Mouse (Mus musculus) ES-E14 (cell line): Measurements from ENCODE around the gene Brat1. TPM values are rescaled to one million over a fixed set of nuclear protein-coding genes. Genes with fewer than 3 reads are reported as not detected.

ENCODE experiments used
- DNase-seq: peaks from one replicate; pipeline ENCODE4 v3.0.0-alpha.2; 2013; ENCODE audit warnings: low read depth, low spot score
- H3K27ac ChIP-seq: 2 replicates; pipeline ENCODE4 v1.5.1; 2012; ENCODE audit warnings: low read depth, mild to moderate bottlenecking, low read length, moderate library complexity, mixed read lengths; ENCODE audit not compliant: poor library complexity, insufficient read depth, severe bottlenecking
- H3K36me3 ChIP-seq: 2 replicates; pipeline ENCODE4 v1.6.1; 2012; ENCODE audit warnings: mild to moderate bottlenecking, low read length, moderate library complexity, mixed read lengths; ENCODE audit not compliant: control insufficient read depth, poor library complexity, insufficient read depth, severe bottlenecking
- H3K4me1 ChIP-seq, 2 experiments: fragments of 150-350 bp in 1 of 2; sonication (generic) in 1 of 2; 2 replicates each; pipeline ENCODE4 v1.6.1; 2012; ENCODE audit warnings: low read length in 2 of 2, mild to moderate bottlenecking in 1 of 2, mixed read lengths in 1 of 2; ENCODE audit not compliant: control insufficient read depth in 2 of 2, insufficient read depth in 2 of 2, poor library complexity in 1 of 2
- H3K4me3 ChIP-seq, 2 experiments: fragments of 150-350 bp in 1 of 2; sonication (generic) in 1 of 2; 2 replicates each; pipeline ENCODE4 v1.5.1; 2012; ENCODE audit warnings: low read length in 2 of 2, low read depth in 1 of 2, mild to moderate bottlenecking in 1 of 2, mixed read lengths in 1 of 2; ENCODE audit not compliant: insufficient read depth in 1 of 2, poor library complexity in 1 of 2, severe bottlenecking in 1 of 2
- H3K9ac ChIP-seq: 2 replicates; pipeline ENCODE4 v1.6.1; 2012; ENCODE audit warnings: low read depth, mild to moderate bottlenecking, low read length, mixed read lengths; ENCODE audit not compliant: poor library complexity, insufficient read depth, severe bottlenecking
- H3K9me3 ChIP-seq: fragments of 150-350 bp; sonication (generic); 2 replicates; pipeline ENCODE4 v1.6.1; 2012; ENCODE audit warnings: low read depth, mild to moderate bottlenecking, low read length; ENCODE audit not compliant: control insufficient read depth, insufficient read depth
- CHD2 ChIP-seq: IDR thresholded peaks from 2 replicates; pipeline ENCODE4 v1.6.1; 2014; ENCODE audit warnings: mild to moderate bottlenecking, low read depth, low read length, inconsistent platforms
- HCFC1 ChIP-seq: IDR thresholded peaks from 2 replicates; pipeline ENCODE4 v1.6.1; 2012; ENCODE audit warnings: low read length, inconsistent platforms, borderline replicate concordance; ENCODE audit not compliant: insufficient read depth
- MAFK ChIP-seq: IDR thresholded peaks from 2 replicates; pipeline ENCODE4 v1.6.1; 2014; ENCODE audit warnings: mild to moderate bottlenecking, low read depth, low read length, inconsistent platforms; ENCODE audit not compliant: insufficient read depth
- ZC3H11A ChIP-seq: IDR thresholded peaks from 2 replicates; pipeline ENCODE4 v1.6.1; 2012; ENCODE audit warnings: low read depth, mild to moderate bottlenecking, inconsistent platforms, low read length, borderline replicate concordance
- ZNF384 ChIP-seq: IDR thresholded peaks from 2 replicates; pipeline ENCODE4 v1.6.1; 2012; ENCODE audit warnings: low read depth, low read length, inconsistent platforms
- in situ Hi-C, 2 experiments: fragments of 600-800 bp; cut with MboI; formaldehyde crosslinking; loops; one replicate each; pipeline ENCODE4 v1.15.1; 2025; ENCODE audit warnings: low sequenced_read_pairs in 2 of 2, inconsistent platforms in 1 of 2; ENCODE audit not compliant: unreplicated experiment in 2 of 2
- total RNA-seq: library from RNA; depleted of rRNA; stranded (reverse); fragments of 300-350 nt; gene quantifications from 2 replicates; pipeline ENCODE4 v1.2.3, GENCODE M21; 2012

Brat1 gene
- total RNA-seq, 1 experiment, result 19.4 TPM

DNA sequence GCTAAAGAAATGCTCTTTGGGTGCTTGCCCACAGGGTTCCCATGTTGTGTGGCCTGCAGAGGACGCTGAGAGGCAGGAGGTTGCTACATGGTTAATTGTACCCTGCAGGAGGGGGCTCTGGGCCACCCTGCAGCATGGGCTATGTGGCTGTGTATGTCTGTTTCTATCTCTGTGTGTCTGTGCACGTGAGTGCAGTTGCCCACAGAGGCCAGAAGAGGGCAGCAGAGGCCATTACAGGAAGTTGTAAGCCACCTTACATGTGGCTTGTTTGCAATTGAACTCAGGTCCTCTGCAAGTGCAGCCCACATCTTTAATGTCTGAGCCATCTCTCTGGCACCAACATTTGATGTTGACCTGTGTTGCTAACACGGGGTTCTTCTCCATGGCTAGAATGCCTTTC, 47.8 kb downstream of the Brat1 start:
- Histone ChIP-seq H3K27ac (no peak overlapping the region), H3K36me3 (peaks cover 3% of the 10 kb centered on the region; the same call in 1 of the 2 replicates), H3K9me3 (no peaks in the 10 kb centered on the region), H3K9ac (no peak overlapping the region), H3K4me1 (peaks cover 0 to 4% of the 10 kb centered on the region in 2 experiments; a peak in 1 of 4 replicates), H3K4me3 (no peak overlapping the region)
- in situ Hi-C loops, result no loop called here
- no peak for TF ChIP-seq CHD2
- TF ChIP-seq ZC3H11A, result no peak
- TF ChIP-seq MAFK, result no peak
- TF ChIP-seq HCFC1, result no peak
- TF ChIP-seq ZNF384, result no peak
- DNase-seq, result no peak

DNA sequence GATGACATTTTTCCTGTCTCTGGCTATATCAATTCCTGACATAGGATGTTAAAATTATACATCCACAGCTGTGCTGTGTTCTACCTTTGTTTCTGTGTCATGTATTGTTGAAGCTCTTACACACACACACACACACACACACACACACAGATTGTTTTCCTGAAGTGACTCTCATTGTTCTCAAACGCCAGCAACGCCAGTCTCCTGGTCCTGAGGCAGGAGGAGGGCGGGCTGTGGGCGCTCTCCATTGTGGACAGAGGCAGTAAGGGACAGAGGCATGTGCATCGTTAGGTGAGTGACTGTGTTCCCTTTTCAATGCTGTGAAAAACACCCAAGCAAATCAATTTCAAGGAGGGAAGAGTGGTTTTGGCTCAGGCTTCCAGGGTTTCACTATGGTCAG, 48.4 kb downstream of the Brat1 start:
- in situ Hi-C loops, result no loop called here
- Histone ChIP-seq H3K27ac (no peak overlapping the region), H3K9me3 (no peaks in the 10 kb centered on the region), H3K4me3 (no peak overlapping the region), H3K9ac (no peak overlapping the region), H3K36me3 (peaks cover 3% of the 10 kb centered on the region; the same call in 1 of the 2 replicates), H3K4me1 (peaks cover 0 to 4% of the 10 kb centered on the region in 2 experiments; a peak in 1 of 4 replicates)
- DNase-seq, result no peak
- TF ChIP-seq HCFC1 (no peak), ZNF384 (no peak), MAFK (no peak), CHD2 (no peak)

DNA sequence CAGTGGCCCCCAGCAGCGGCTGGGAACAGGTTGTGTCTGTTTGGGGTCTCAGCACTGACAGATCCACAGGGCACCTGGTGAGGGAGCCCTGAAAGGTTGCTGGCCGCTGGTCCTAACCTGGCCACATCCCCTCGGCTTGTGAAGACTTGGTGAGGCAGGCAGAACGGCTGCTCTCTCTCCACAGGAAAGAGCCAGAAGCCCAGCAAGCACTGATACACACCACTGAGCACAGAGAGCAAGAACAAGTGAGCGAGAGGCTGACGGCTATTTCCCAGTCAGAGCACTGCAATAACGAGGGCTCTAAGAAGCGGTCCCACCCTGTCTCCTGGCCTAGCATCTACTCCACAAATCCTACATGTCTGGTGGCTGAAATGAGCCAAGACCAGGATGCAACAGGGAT, 54.1 kb downstream of the Brat1 start:
- H3K36me3 ChIP-seq, result peaks cover 27% of the 10 kb centered on the region
- in situ Hi-C loops, result no loop called here
- TF ChIP-seq ZNF384 (no peak), ZC3H11A (no peak), CHD2 (no peak), HCFC1 (no peak), MAFK (no peak)
- DNase-seq, result no peak
- H3K9me3 ChIP-seq, result no peaks in the 10 kb centered on the region
- H3K27ac ChIP-seq, result no peak overlapping the region; the same call in 1 of the 2 replicates
- H3K4me1 ChIP-seq, result peaks cover 0 to 3% of the 10 kb centered on the region in 2 experiments; a peak in 1 of 4 replicates
- H3K9ac ChIP-seq, result no peak overlapping the region
- H3K4me3 ChIP-seq, result no peak overlapping the region

DNA sequence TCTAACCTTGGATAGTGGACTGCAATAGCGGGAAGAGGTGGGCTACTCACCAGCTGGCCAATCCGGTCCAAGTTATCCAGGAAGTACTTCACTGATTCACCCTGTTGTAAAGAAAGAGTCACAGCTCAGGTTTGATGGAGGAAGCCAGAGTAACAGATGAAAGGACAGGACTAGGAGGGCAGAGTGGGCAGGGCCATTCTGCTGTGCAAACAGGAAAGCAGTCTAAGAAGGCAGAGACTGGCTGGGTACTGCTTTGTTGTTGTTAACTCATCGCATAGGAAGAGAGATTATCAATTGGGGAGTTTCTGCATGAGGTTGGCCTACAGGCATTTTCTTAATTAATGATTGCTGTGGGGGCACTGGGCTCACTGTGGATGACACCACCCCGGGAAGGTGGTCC, 57.7 kb downstream of the Brat1 start:
- Histone ChIP-seq H3K36me3 (peaks cover 30% of the 10 kb centered on the region), H3K4me3 (no peak overlapping the region), H3K9me3 (no peaks in the 10 kb centered on the region), H3K4me1 (peaks cover 0 to 3% of the 10 kb centered on the region in 2 experiments; a peak in 1 of 4 replicates), H3K9ac (no peak overlapping the region), H3K27ac (no peak overlapping the region)
- no peak for DNase-seq
- no peak for TF ChIP-seq ZNF384
- no peak for TF ChIP-seq ZC3H11A
- TF ChIP-seq CHD2, result no peak
- TF ChIP-seq MAFK, result no peak
- no peak for TF ChIP-seq HCFC1
- in situ Hi-C loops, result no loop called here
